Comparison of ENCODE assay signal across 25 mouse cellular contexts in the genomic region with DNA sequence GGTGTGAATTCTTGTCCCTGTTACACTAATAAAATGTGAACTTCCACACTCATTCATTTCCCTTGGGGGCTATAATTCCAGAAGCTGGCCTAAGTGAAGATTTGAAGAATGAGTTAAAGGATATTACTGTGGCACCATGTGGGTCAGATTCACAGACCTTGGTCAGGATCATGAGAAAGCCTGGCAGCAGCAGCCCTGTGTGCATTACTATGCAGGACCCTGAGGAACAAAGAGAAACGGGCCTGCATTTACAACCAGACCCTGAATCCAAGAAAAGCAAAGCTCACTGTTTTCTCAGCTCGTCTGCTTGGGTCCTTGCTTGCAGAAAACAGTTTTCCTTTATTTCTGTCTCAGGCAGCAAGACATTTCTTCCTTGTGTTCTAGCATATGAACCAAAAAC.
A peak's percentile ranks its signal among the peaks of the same experiment; 100 is the strongest.
DNase-seq lines count a peak whose midpoint lies in the region; ATAC-seq lines count a peak whose summit lies in the region.
"Had no signal": no experiment of that assay in that cellular context is flagged by ENCODE, and none has a peak within 500 bp of the region (broad histone marks: within the 10 kb centered on the region; RNA-seq: fewer than 3 reads in every experiment).

No protein-coding gene starts in this region.

- 38% methylated on average over 2 of the region's 2 CpGs for WGBS in hindbrain, embryonic 14.5 days
- 65% methylated on average over 2 of the region's 2 CpGs for WGBS in hindbrain, embryonic 10.5 days
- 35% methylated on average over 2 of the region's 2 CpGs for WGBS in limb, embryonic 13.5 days
- 55% methylated on average over 2 of the region's 2 CpGs for WGBS in forebrain, embryonic 15.5 days

- no peaks in the 10 kb centered on the region for H3K36me3 ChIP-seq in hindbrain, embryonic 14.5 days (replicated peaks; ENCODE audit: control insufficient read depth, insufficient read depth)
- no peaks in the 10 kb centered on the region for H3K36me3 ChIP-seq in hindbrain, embryonic 10.5 days
- H3K36me3 ChIP-seq in limb, embryonic 13.5 days: no peaks in the 10 kb centered on the region
- H3K36me3 ChIP-seq in forebrain, embryonic 15.5 days: no peaks in the 10 kb centered on the region
- H3K36me3 ChIP-seq: embryonic facial prominence, embryonic 15.5 days; G1E; heart, embryonic 12.5 days; heart, embryonic 15.5 days; hindbrain, embryonic 15.5 days had no signal

- no peak overlapping the region for H3K4me2 ChIP-seq in hindbrain, embryonic 14.5 days (replicated peaks)
- no peak overlapping the region for H3K4me2 ChIP-seq in limb, embryonic 13.5 days (replicated peaks)
- H3K4me2 ChIP-seq in forebrain, embryonic 15.5 days (replicated peaks): no peak overlapping the region
- H3K4me2 ChIP-seq: embryonic facial prominence, embryonic 15.5 days; heart, embryonic 12.5 days; heart, embryonic 15.5 days; hindbrain, embryonic 15.5 days had no signal

- no peaks in the 10 kb centered on the region for H3K9me3 ChIP-seq in hindbrain, embryonic 14.5 days (ENCODE audit: control insufficient read depth, low read length)
- H3K9me3 ChIP-seq in hindbrain, embryonic 10.5 days: no peaks in the 10 kb centered on the region
- no peaks in the 10 kb centered on the region for H3K9me3 ChIP-seq in limb, embryonic 13.5 days
- no peaks in the 10 kb centered on the region for H3K9me3 ChIP-seq in forebrain, embryonic 15.5 days
- H3K9me3 ChIP-seq: embryonic facial prominence, embryonic 15.5 days; G1E; heart, embryonic 12.5 days; heart, embryonic 15.5 days; hindbrain, embryonic 15.5 days had no signal

- DNase-seq in hindbrain, embryonic 14.5 days (ENCODE audit: low spot score): no peak
- DNase-seq in hindbrain, embryonic 10.5 days (ENCODE audit: low spot score): no peak
- peak; percentile 10 for DNase-seq in NIH3T3 (ENCODE audit: low read depth)
- no peak for DNase-seq in thymus, postnatal 0 days (ENCODE audit: low spot score)
- DNase-seq: adrenal gland, adult 8-10 months; adrenal gland, postnatal 25 days; B cell, adult 2 months; cerebellum, adult 11-12 months; cerebellum, adult 8-10 months; cerebellum, postnatal 10 days; cerebellum, postnatal 36 days; embryo, embryonic 11 days; gastrocnemius, postnatal 25 days; heart, adult 18-20 months; heart, postnatal 10 days; heart, postnatal 36 days had no signal

- no peaks in the 10 kb centered on the region for H3K4me1 ChIP-seq in hindbrain, embryonic 14.5 days (replicated peaks; ENCODE audit: control insufficient read depth, insufficient read depth, low read length)
- peaks cover 10% of the 10 kb centered on the region for H3K4me1 ChIP-seq in hindbrain, embryonic 10.5 days (replicated peaks)
- peaks cover 29% of the 10 kb centered on the region for H3K4me1 ChIP-seq in limb, embryonic 13.5 days
- H3K4me1 ChIP-seq in forebrain, embryonic 15.5 days: no peaks in the 10 kb centered on the region
- H3K4me1 ChIP-seq: embryonic facial prominence, embryonic 15.5 days; heart, embryonic 12.5 days; heart, embryonic 15.5 days; hindbrain, embryonic 15.5 days had no signal

- ATAC-seq in hindbrain, embryonic 14.5 days (ENCODE audit: low FRiP score): no peak
- peak; percentile 75; the same call in 1 of the 2 replicates for ATAC-seq in limb, embryonic 13.5 days (ENCODE audit: low FRiP score, low read depth)
- ATAC-seq in forebrain, embryonic 15.5 days (replicated peaks): no peak
- ATAC-seq: forebrain, embryonic 14.5 days had no signal

- no peak overlapping the region for H3K4me3 ChIP-seq in hindbrain, embryonic 14.5 days (replicated peaks; ENCODE audit: low read length)
- H3K4me3 ChIP-seq in hindbrain, embryonic 10.5 days: no peak overlapping the region
- H3K4me3 ChIP-seq in limb, embryonic 13.5 days: no peak overlapping the region
- no peak overlapping the region for H3K4me3 ChIP-seq in forebrain, embryonic 15.5 days
- H3K4me3 ChIP-seq: embryonic facial prominence, embryonic 15.5 days; heart, embryonic 12.5 days; heart, embryonic 15.5 days; hindbrain, embryonic 15.5 days had no signal

- H3K9ac ChIP-seq in hindbrain, embryonic 14.5 days: no peak overlapping the region
- H3K9ac ChIP-seq in limb, embryonic 13.5 days: no peak overlapping the region
- H3K9ac ChIP-seq in forebrain, embryonic 15.5 days (replicated peaks): no peak overlapping the region
- H3K9ac ChIP-seq: embryonic facial prominence, embryonic 15.5 days; heart, embryonic 12.5 days; heart, embryonic 15.5 days; hindbrain, embryonic 15.5 days had no signal

- no peaks in the 10 kb centered on the region for H3K27me3 ChIP-seq in hindbrain, embryonic 14.5 days (ENCODE audit: control insufficient read depth, insufficient read depth, low read length)
- no peaks in the 10 kb centered on the region for H3K27me3 ChIP-seq in hindbrain, embryonic 10.5 days (ENCODE audit: insufficient read depth, poor library complexity, severe bottlenecking)
- H3K27me3 ChIP-seq in limb, embryonic 13.5 days: no peaks in the 10 kb centered on the region
- H3K27me3 ChIP-seq in forebrain, embryonic 15.5 days: no peaks in the 10 kb centered on the region
- H3K27me3 ChIP-seq: CH12.LX; embryonic facial prominence, embryonic 15.5 days; heart, embryonic 12.5 days; heart, embryonic 15.5 days; hindbrain, embryonic 15.5 days had no signal

- H3K27ac ChIP-seq in hindbrain, embryonic 14.5 days: peak overlapping the region; percentile 20; the same call in 1 of the 2 replicates
- no peak overlapping the region for H3K27ac ChIP-seq in hindbrain, embryonic 10.5 days
- H3K27ac ChIP-seq in limb, embryonic 13.5 days: peak overlapping the region; percentile 69; the same call in 1 of the 2 replicates
- H3K27ac ChIP-seq in forebrain, embryonic 15.5 days (replicated peaks): no peak overlapping the region
- H3K27ac ChIP-seq: embryonic facial prominence, embryonic 15.5 days; heart, embryonic 15.5 days; hindbrain, embryonic 15.5 days had no signal

Comparison
In these comparisons a context has a peak if more than half of its experiments do, and no peak if none do; other contexts are left out.
1. H3K27ac ChIP-seq: peak in hindbrain, embryonic 14.5 days (single experiment) and limb, embryonic 13.5 days (single experiment); none in hindbrain, embryonic 10.5 days (single experiment) and forebrain, embryonic 15.5 days (single experiment).